Mouse (Mus musculus) forebrain, embryonic 12.5 days (tissue): ENCODE measurements around the gene Tbx3. TPM values are rescaled to one million over a fixed set of nuclear protein-coding genes. Genes with fewer than 3 reads are reported as not detected.

Experiments
- ATAC-seq: fragments of 200-750 bp; cut with Nextera tagmentation; 2 replicates; pipeline ENCODE4 v1.8.0; 2017; ENCODE audit warnings: moderate TSS enrichment; ENCODE audit not compliant: low FRiP score
- H3K27ac ChIP-seq: fragments of 300-500 bp; sonication (generic); 2 replicates; pipeline ENCODE4 v1.5.1; 2016; ENCODE audit warnings: mild to moderate bottlenecking
- H3K27me3 ChIP-seq: fragments of 300-500 bp; sonication (generic); 2 replicates; pipeline ENCODE4 v1.6.1; 2016; ENCODE audit warnings: mild to moderate bottlenecking
- H3K36me3 ChIP-seq: fragments of 300-500 bp; sonication (generic); replicated peaks from 2 replicates; pipeline ENCODE4 v1.6.1; 2016; ENCODE audit warnings: mild to moderate bottlenecking
- H3K4me1 ChIP-seq: fragments of 300-500 bp; sonication (generic); 2 replicates; pipeline ENCODE4 v1.6.1; 2016
- H3K4me2 ChIP-seq: fragments of 300-500 bp; sonication (generic); 2 replicates; pipeline ENCODE4 v1.6.1; 2016; ENCODE audit warnings: mild to moderate bottlenecking, moderate library complexity
- H3K4me3 ChIP-seq: fragments of 300-500 bp; sonication (generic); replicated peaks from 2 replicates; pipeline ENCODE4 v1.5.1; 2016; ENCODE audit warnings: mild to moderate bottlenecking
- H3K9ac ChIP-seq: fragments of 300-500 bp; sonication (generic); 2 replicates; pipeline ENCODE4 v1.6.1; 2016; ENCODE audit warnings: mild to moderate bottlenecking
- H3K9me3 ChIP-seq: fragments of 300-500 bp; sonication (generic); 2 replicates; pipeline ENCODE4 v1.6.1; 2016
- WGBS: fragments of 180-500 bp; shearing (Covaris S2); methylation state at CpG from one replicate; pipeline ENCODE4 v1.1.7; 2016; 5-methylcytosine and 5-hydroxymethylcytosine counted together
- polyA plus RNA-seq: library from polyadenylated mRNA; unstranded; fragments of >200 nt; fragmentation: Nextera tagmentation; extraction: Ambion mirVana; gene quantifications from 2 replicates; pipeline ENCODE4 v1.2.1, GENCODE M21; 2016

Gene Tbx3
- polyA plus RNA-seq, 1 experiment from 2014 or later = 2.3 TPM

DNA sequence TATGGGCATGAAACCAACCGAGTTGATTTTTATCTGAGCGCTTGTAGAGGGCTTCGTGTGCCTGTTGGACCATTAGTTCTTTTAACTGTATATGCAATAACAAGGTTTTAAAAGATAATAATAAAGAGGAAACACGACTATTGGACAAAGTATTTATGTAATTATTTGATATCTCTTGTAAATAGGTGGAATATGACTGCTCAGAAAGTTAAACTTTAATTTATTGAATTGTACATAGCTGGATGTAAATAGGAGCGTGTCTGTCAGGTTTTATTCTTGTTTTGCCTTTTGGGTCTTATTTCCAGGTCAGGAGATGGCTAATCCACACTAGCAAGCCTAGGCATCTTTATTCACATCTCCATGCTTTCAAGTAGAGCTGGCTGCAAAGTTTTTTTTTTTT is 13.4 kb downstream of the Tbx3 start:
- Histone ChIP-seq H3K4me3 (no peak overlapping the region), H3K27ac (no peak overlapping the region), H3K9me3 (no peaks in the 10 kb centered on the region), H3K4me2 (no peak overlapping the region), H3K9ac (no peak overlapping the region), H3K4me1 (peaks cover 5% of the 10 kb centered on the region; the same call in 1 of the 2 replicates), H3K27me3 (peaks cover 94% of the 10 kb centered on the region), H3K36me3 (no peaks in the 10 kb centered on the region)
- no peak for ATAC-seq
- WGBS = 2% methylated on average over 5 of the region's 5 CpGs

- no peaks in the 10 kb centered on the region for H3K36me3 ChIP-seq
- no peak overlapping the region for H3K9ac ChIP-seq
- H3K27ac ChIP-seq = no peak overlapping the region
- H3K4me3 ChIP-seq = no peak overlapping the region
- no peak overlapping the region for H3K4me2 ChIP-seq
- ATAC-seq = no peak
- peaks cover 97% of the 10 kb centered on the region for H3K27me3 ChIP-seq
- peaks cover 5% of the 10 kb centered on the region; the same call in 1 of the 2 replicates for H3K4me1 ChIP-seq
- 1% methylated on average over 15 of the region's 15 CpGs for WGBS
- H3K9me3 ChIP-seq = no peaks in the 10 kb centered on the region
These were observed 14.4 kb downstream of the Tbx3 start for GRCm38 (mm10) chr5:119684701-119685391.

GRCm38 (mm10) chr5:119685446-119686198 is 15.2 kb downstream of the Tbx3 start:
- no peaks in the 10 kb centered on the region for H3K9me3 ChIP-seq
- no peak overlapping the region for H3K9ac ChIP-seq
- 1% methylated on average over 22 of the region's 22 CpGs for WGBS
- H3K4me3 ChIP-seq = no peak overlapping the region
- no peak overlapping the region for H3K27ac ChIP-seq
- ATAC-seq = no peak
- 0 out of 2 replicates have a peak overlapping the region, but pooled peaks have one; percentile 17 for H3K4me2 ChIP-seq
- peaks cover 97% of the 10 kb centered on the region for H3K27me3 ChIP-seq
- peaks cover 1% of the 10 kb centered on the region; the same call in 1 of the 2 replicates for H3K4me1 ChIP-seq
- H3K36me3 ChIP-seq = no peaks in the 10 kb centered on the region

DNA sequence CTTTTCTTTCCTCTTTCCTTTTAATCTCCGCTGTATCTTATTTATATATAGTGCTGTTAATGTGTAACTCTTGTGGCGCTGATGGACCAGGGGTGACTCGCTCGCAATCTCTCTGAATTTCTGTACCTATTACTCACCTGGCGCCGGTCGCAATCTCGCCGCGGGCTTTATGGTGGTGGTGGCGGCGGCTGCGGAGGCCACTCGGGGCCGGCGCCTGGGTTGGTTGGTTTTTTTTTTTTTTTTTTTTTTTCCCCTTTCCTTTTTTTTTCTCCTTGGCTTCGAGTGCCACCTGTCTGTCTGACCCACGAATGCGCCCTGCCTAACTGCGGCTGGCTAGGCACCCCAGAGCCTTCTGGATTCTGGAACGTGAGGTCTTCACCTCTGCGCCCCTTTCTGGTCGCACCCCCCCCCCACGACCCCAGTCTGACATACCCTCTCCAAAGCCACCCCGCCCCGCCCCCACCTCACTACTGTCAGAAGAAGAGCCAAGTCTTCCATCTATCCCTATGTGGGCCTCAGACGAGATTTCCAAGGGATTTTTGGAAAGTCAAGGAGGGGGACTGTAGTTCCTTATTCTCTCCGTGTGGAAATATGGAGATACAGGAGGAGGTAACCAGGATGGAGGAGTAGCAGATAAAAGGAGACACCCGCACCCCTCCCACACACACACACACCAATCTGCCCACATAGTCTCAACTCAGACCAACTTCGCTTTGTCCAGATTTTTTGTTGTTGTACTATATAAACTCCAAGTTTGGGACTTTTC is 15.9 kb downstream of the Tbx3 start:
- Histone ChIP-seq H3K27me3 (peaks cover 96% of the 10 kb centered on the region), H3K36me3 (no peaks in the 10 kb centered on the region), H3K27ac (no peak overlapping the region), H3K9ac (no peak overlapping the region), H3K4me1 (no peaks in the 10 kb centered on the region), H3K4me2 (0 out of 2 replicates have a peak overlapping the region, but pooled peaks have one; percentile 17), H3K4me3 (no peak overlapping the region), H3K9me3 (no peaks in the 10 kb centered on the region)
- ATAC-seq = no peak
- 1% methylated on average over 30 of the region's 30 CpGs for WGBS

DNA sequence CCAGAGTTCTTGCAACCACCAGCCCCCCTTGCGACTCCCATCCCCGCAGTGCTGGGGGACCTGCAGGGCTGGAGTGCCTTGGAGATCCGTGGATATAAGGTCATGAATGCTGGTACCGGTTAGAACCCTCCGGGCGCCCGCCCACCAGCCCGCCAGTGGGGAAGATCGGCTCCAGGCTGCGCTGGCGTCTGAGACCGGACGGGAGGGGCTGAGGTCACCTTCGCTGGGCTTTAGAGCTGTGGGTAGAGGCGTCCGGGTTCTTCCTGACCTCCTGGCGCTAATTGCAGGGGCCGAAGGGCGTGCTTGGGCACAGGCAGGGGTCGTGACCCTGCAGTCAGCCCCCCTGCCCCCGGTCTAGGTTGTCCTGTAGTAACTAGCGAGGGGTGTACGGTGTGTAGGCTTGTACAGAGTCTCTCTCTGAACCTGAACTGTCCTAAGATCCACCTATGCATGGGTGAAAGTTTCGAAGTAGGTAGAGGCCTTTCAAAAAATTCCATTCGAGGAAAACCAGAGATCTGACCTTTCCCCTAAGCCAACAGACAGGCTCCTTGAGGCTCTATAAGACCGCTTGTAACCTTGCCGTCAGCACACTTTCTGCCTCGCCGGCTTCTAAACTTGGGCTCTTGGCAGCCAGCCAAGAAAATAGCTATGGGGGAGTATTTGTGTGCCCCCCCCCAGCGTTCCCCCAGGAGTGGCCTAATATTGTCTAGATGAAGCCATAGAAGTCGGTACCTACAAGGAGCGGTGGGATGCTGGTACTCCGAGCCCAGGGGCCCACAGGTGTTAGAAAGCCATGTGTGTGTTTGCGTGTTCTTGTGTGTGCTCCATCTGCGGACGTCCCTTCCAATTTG is 16.8 kb downstream of the Tbx3 start:
- Histone ChIP-seq H3K36me3 (no peaks in the 10 kb centered on the region), H3K9ac (no peak overlapping the region), H3K4me1 (no peaks in the 10 kb centered on the region), H3K9me3 (no peaks in the 10 kb centered on the region), H3K4me3 (no peak overlapping the region), H3K27me3 (peaks cover 96% of the 10 kb centered on the region), H3K4me2 (no peak overlapping the region), H3K27ac (no peak overlapping the region)
- ATAC-seq = no peak
- 2% methylated on average over 36 of the region's 36 CpGs for WGBS

DNA sequence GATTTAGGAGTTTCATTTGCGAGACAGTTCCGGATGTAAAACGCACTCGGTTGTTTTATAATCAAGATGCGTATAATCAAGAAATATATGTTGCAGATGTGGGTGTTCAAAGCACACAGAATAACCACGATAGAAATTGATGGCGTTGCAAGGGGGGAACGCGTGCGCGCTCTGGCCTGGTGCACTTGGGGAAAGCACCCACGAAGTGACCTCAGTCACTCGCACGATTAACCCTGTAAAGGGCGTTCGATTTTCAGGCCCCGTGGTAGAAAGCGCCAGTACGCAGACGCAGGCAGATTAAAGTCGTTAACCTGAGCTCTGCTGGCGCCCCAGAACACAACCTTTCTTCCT is 17.4 kb downstream of the Tbx3 start:
- WGBS = 4% methylated on average over 22 of the region's 22 CpGs
- no peak overlapping the region for H3K4me3 ChIP-seq
- H3K36me3 ChIP-seq = no peaks in the 10 kb centered on the region
- peaks cover 96% of the 10 kb centered on the region for H3K27me3 ChIP-seq
- ATAC-seq = no peak
- H3K9ac ChIP-seq = no peak overlapping the region
- no peak overlapping the region for H3K27ac ChIP-seq
- H3K4me1 ChIP-seq = no peaks in the 10 kb centered on the region
- H3K4me2 ChIP-seq = no peak overlapping the region
- no peaks in the 10 kb centered on the region for H3K9me3 ChIP-seq

- Histone ChIP-seq H3K4me2 (no peak overlapping the region), H3K27me3 (peaks cover 96% of the 10 kb centered on the region), H3K9ac (no peak overlapping the region), H3K4me1 (no peaks in the 10 kb centered on the region), H3K36me3 (no peaks in the 10 kb centered on the region), H3K9me3 (no peaks in the 10 kb centered on the region), H3K4me3 (no peak overlapping the region), H3K27ac (no peak overlapping the region)
- WGBS = 5% methylated on average over 3 of the region's 3 CpGs
- no peak for ATAC-seq
These were observed 17.8 kb downstream of the Tbx3 start for GRCm38 (mm10) chr5:119688306-119688705.

GRCm38 (mm10) chr5:119688914-119689420 is 18.5 kb downstream of the Tbx3 start:
- H3K4me2 ChIP-seq = no peak overlapping the region
- WGBS = 18% methylated on average over 8 of the region's 8 CpGs
- ATAC-seq = no peak
- no peak overlapping the region for H3K4me3 ChIP-seq
- no peak overlapping the region for H3K9ac ChIP-seq
- H3K27me3 ChIP-seq = peaks cover 96% of the 10 kb centered on the region
- H3K27ac ChIP-seq = no peak overlapping the region
- no peaks in the 10 kb centered on the region for H3K9me3 ChIP-seq
- no peaks in the 10 kb centered on the region for H3K36me3 ChIP-seq
- 0 out of 2 replicates have a peak, but pooled peaks cover 2% of the 10 kb centered on the region for H3K4me1 ChIP-seq

GRCm38 (mm10) chr5:119689501-119689900 is 19.0 kb downstream of the Tbx3 start:
- no peaks in the 10 kb centered on the region for H3K9me3 ChIP-seq
- no peak overlapping the region for H3K9ac ChIP-seq
- H3K36me3 ChIP-seq = no peaks in the 10 kb centered on the region
- peaks cover 7% of the 10 kb centered on the region; the same call in 1 of the 2 replicates for H3K4me1 ChIP-seq
- 37% methylated on average over 3 of the region's 3 CpGs for WGBS
- no peak overlapping the region for H3K4me3 ChIP-seq
- ATAC-seq = no peak
- no peak overlapping the region for H3K4me2 ChIP-seq
- no peak overlapping the region for H3K27ac ChIP-seq
- peaks cover 97% of the 10 kb centered on the region for H3K27me3 ChIP-seq

- Histone ChIP-seq H3K9me3 (no peaks in the 10 kb centered on the region), H3K4me2 (no peak overlapping the region), H3K27me3 (peaks cover 89% of the 10 kb centered on the region), H3K27ac (no peak overlapping the region), H3K9ac (no peak overlapping the region), H3K4me1 (peaks cover 14% of the 10 kb centered on the region; the same call in 1 of the 2 replicates), H3K4me3 (no peak overlapping the region), H3K36me3 (no peaks in the 10 kb centered on the region)
- WGBS = under 1% methylated on average over 13 of the region's 13 CpGs
- no peak for ATAC-seq
These were observed 20.6 kb downstream of the Tbx3 start for GRCm38 (mm10) chr5:119691075-119691474.

GRCm38 (mm10) chr5:119692425-119692824 is 22.0 kb downstream of the Tbx3 start:
- 36% methylated on average over 6 of the region's 6 CpGs for WGBS
- Histone ChIP-seq H3K4me2 (no peak overlapping the region), H3K9ac (no peak overlapping the region), H3K9me3 (no peaks in the 10 kb centered on the region), H3K36me3 (no peaks in the 10 kb centered on the region), H3K27ac (no peak overlapping the region), H3K4me3 (no peak overlapping the region), H3K27me3 (peaks cover 86% of the 10 kb centered on the region), H3K4me1 (peaks cover 14% of the 10 kb centered on the region; the same call in 1 of the 2 replicates)
- no peak for ATAC-seq
